Mouse (Mus musculus) embryonic fibroblast, embryonic 13.5 days (primary cell): ENCODE data around the gene 3830406C13Rik. TPM values are rescaled to one million over a fixed set of nuclear protein-coding genes. Genes with fewer than 3 reads are reported as not detected.

Source experiments
- H3K27ac ChIP-seq: 2 replicates; pipeline ENCODE4 v1.5.1; 2012; ENCODE audit warnings: low read length, control low read depth, inconsistent platforms; ENCODE audit not compliant: insufficient read depth
- H3K4me1 ChIP-seq: 2 replicates; pipeline ENCODE4 v1.6.1; 2011; ENCODE audit warnings: low read length; ENCODE audit not compliant: control insufficient read depth, insufficient read depth
- H3K4me3 ChIP-seq: 2 replicates; pipeline ENCODE4 v1.5.1; 2011; ENCODE audit warnings: mild to moderate bottlenecking, control low read depth, low read length; ENCODE audit not compliant: insufficient read depth
- CTCF ChIP-seq: IDR thresholded peaks from 2 replicates; pipeline ENCODE4 v1.5.1; 2011; ENCODE audit warnings: mild to moderate bottlenecking, control low read depth, low read length, moderate library complexity, borderline replicate concordance; ENCODE audit not compliant: insufficient read depth
- POLR2A ChIP-seq: IDR thresholded peaks from 2 replicates; pipeline ENCODE4 v1.6.1; 2011; ENCODE audit warnings: low read depth, mild to moderate bottlenecking, control low read depth, low read length, moderate library complexity
- polyA plus RNA-seq: library from polyadenylated mRNA; stranded (reverse); fragments of >200 nt; gene quantifications from 2 replicates; pipeline ENCODE4 v1.2.4, GENCODE M21; 2011; ENCODE audit warnings: low read depth; ENCODE audit not compliant: missing spikeins, insufficient read length

The 3830406C13Rik gene
- polyA plus RNA-seq, 1 experiment: 38.1 TPM

- no peak overlapping the region for H3K4me3 ChIP-seq
Observed at GRCm38 (mm10) chr14:12303106-12303505, 19.1 kb downstream of the 3830406C13Rik start.

GRCm38 (mm10) chr14:12333622-12334021 is 49.6 kb downstream of the 3830406C13Rik start:
- no peak overlapping the region for H3K4me3 ChIP-seq
- TF ChIP-seq POLR2A (no peak), CTCF (no peak)
- no peaks in the 10 kb centered on the region for H3K4me1 ChIP-seq
- no peak overlapping the region for H3K27ac ChIP-seq

More at GRCm38 (mm10) chr14:12303106-12303505, 19.1 kb downstream of the 3830406C13Rik start:
- TF ChIP-seq POLR2A: no peak
- TF ChIP-seq CTCF: no peak
- Histone ChIP-seq H3K27ac (no peak overlapping the region), H3K4me1 (no peaks in the 10 kb centered on the region)

GRCm38 (mm10) chr14:12334925-12335324 is 51.0 kb downstream of the 3830406C13Rik start:
- Histone ChIP-seq H3K27ac (no peak overlapping the region), H3K4me1 (no peaks in the 10 kb centered on the region), H3K4me3 (no peak overlapping the region)
- TF ChIP-seq CTCF: no peak
- TF ChIP-seq POLR2A: no peak

- H3K4me1 ChIP-seq: no peaks in the 10 kb centered on the region
- H3K4me3 ChIP-seq: no peak overlapping the region
- no peak for TF ChIP-seq POLR2A
- no peak for TF ChIP-seq CTCF
- no peak overlapping the region for H3K27ac ChIP-seq
Observed at GRCm38 (mm10) chr14:12337421-12337997, 53.5 kb downstream of the 3830406C13Rik start.

GRCm38 (mm10) chr14:12337998-12338809 is 54.2 kb downstream of the 3830406C13Rik start:
- H3K4me1 ChIP-seq: no peaks in the 10 kb centered on the region
- TF ChIP-seq CTCF (no peak), POLR2A (no peak)
- H3K4me3 ChIP-seq: no peak overlapping the region
- H3K27ac ChIP-seq: no peak overlapping the region

GRCm38 (mm10) chr14:12338811-12339565 is 55.0 kb downstream of the 3830406C13Rik start:
- no peaks in the 10 kb centered on the region for H3K4me1 ChIP-seq
- H3K27ac ChIP-seq: no peak overlapping the region
- TF ChIP-seq POLR2A (no peak), CTCF (no peak)
- H3K4me3 ChIP-seq: no peak overlapping the region

- Histone ChIP-seq H3K4me1 (no peaks in the 10 kb centered on the region), H3K4me3 (no peak overlapping the region), H3K27ac (no peak overlapping the region)
- TF ChIP-seq CTCF (no peak), POLR2A (no peak)
Observed at GRCm38 (mm10) chr14:12340238-12341074, 56.5 kb downstream of the 3830406C13Rik start.

GRCm38 (mm10) chr14:12341075-12341788 is 57.3 kb downstream of the 3830406C13Rik start:
- H3K27ac ChIP-seq: no peak overlapping the region
- TF ChIP-seq POLR2A: no peak
- TF ChIP-seq CTCF: no peak
- H3K4me1 ChIP-seq: no peaks in the 10 kb centered on the region
- no peak overlapping the region for H3K4me3 ChIP-seq

- Histone ChIP-seq H3K4me1 (no peaks in the 10 kb centered on the region), H3K4me3 (no peak overlapping the region), H3K27ac (no peak overlapping the region)
- TF ChIP-seq POLR2A (no peak), CTCF (no peak)
Observed at GRCm38 (mm10) chr14:12341789-12342457, 58.0 kb downstream of the 3830406C13Rik start.
